Mouse (Mus musculus): ENCODE measurements around the gene Nat14. TPM values are rescaled to one million over a fixed set of nuclear protein-coding genes. Genes with fewer than 3 reads are reported as not detected.

Nat14 gene
- polyA plus RNA-seq, 1 experiment from 2014 or later: 8.0 TPM

GRCm38 (mm10) chr7:4915669-4916416 lies 6.0 kb upstream of the Nat14 start:
- peak; percentile 40 for ATAC-seq (ENCODE audit: low FRiP score)
- Histone ChIP-seq H3K36me3 (ENCODE audit: control insufficient read depth, insufficient read depth, low read length) (peaks cover 10% of the 10 kb centered on the region), H3K9ac (ENCODE audit: low read length) (peak overlapping the region; percentile 96), H3K27me3 (ENCODE audit: control insufficient read depth, insufficient read depth, low read length) (no peaks in the 10 kb centered on the region; the same call in 1 of the 2 replicates), H3K27ac (ENCODE audit: low read depth, low read length) (peak overlapping the region; percentile 94), H3K4me3 (ENCODE audit: low read depth, low read length) (peak overlapping the region; percentile 79), H3K4me1 (ENCODE audit: control insufficient read depth, insufficient read depth, low read length) (peaks cover 19% of the 10 kb centered on the region), H3K4me2 (peak overlapping the region; percentile 67), H3K9me3 (ENCODE audit: control insufficient read depth, low read length) (no peaks in the 10 kb centered on the region)
- peak; percentile 90 for DNase-seq (ENCODE audit: low spot score, missing footprints)
- WGBS: 26% methylated on average over 14 of the region's 14 CpGs

GRCm38 (mm10) chr7:4917494-4917893 lies 4.3 kb upstream of the Nat14 start:
- ATAC-seq (ENCODE audit: low FRiP score): no peak
- no peak overlapping the region for H3K4me3 ChIP-seq (ENCODE audit: low read depth, low read length)
- peaks cover 10% of the 10 kb centered on the region for H3K36me3 ChIP-seq (ENCODE audit: control insufficient read depth, insufficient read depth, low read length)
- H3K4me1 ChIP-seq (ENCODE audit: control insufficient read depth, insufficient read depth, low read length): peaks cover 30% of the 10 kb centered on the region
- no peak overlapping the region for H3K9ac ChIP-seq (ENCODE audit: low read length)
- H3K27ac ChIP-seq (ENCODE audit: low read depth, low read length): no peak overlapping the region
- WGBS: 89% methylated on average over 2 of the region's 2 CpGs
- no peak for DNase-seq (ENCODE audit: low spot score, missing footprints)
- H3K9me3 ChIP-seq (ENCODE audit: control insufficient read depth, low read length): no peaks in the 10 kb centered on the region
- no peak overlapping the region for H3K4me2 ChIP-seq
- H3K27me3 ChIP-seq (ENCODE audit: control insufficient read depth, insufficient read depth, low read length): no peaks in the 10 kb centered on the region; the same call in 1 of the 2 replicates

- WGBS: 94% methylated on average over 15 of the region's 15 CpGs
- ATAC-seq (ENCODE audit: low FRiP score) (no peak), DNase-seq (ENCODE audit: low spot score, missing footprints) (no peak)
- Histone ChIP-seq H3K27ac (ENCODE audit: low read depth, low read length) (no peak overlapping the region), H3K4me2 (no peak overlapping the region), H3K36me3 (ENCODE audit: control insufficient read depth, insufficient read depth, low read length) (peaks cover 10% of the 10 kb centered on the region), H3K9ac (ENCODE audit: low read length) (no peak overlapping the region), H3K4me1 (ENCODE audit: control insufficient read depth, insufficient read depth, low read length) (peaks cover 41% of the 10 kb centered on the region), H3K9me3 (ENCODE audit: control insufficient read depth, low read length) (no peaks in the 10 kb centered on the region), H3K4me3 (ENCODE audit: low read depth, low read length) (no peak overlapping the region), H3K27me3 (ENCODE audit: control insufficient read depth, insufficient read depth, low read length) (no peaks in the 10 kb centered on the region; the same call in 1 of the 2 replicates)
Observed at GRCm38 (mm10) chr7:4918681-4919080, 3.1 kb upstream of the Nat14 start.

- Histone ChIP-seq H3K9ac (ENCODE audit: low read length) (no peak overlapping the region), H3K27me3 (ENCODE audit: control insufficient read depth, insufficient read depth, low read length) (no peaks in the 10 kb centered on the region; the same call in 1 of the 2 replicates), H3K4me3 (ENCODE audit: low read depth, low read length) (no peak overlapping the region), H3K4me2 (no peak overlapping the region), H3K27ac (ENCODE audit: low read depth, low read length) (no peak overlapping the region), H3K9me3 (ENCODE audit: control insufficient read depth, low read length) (no peaks in the 10 kb centered on the region), H3K36me3 (ENCODE audit: control insufficient read depth, insufficient read depth, low read length) (peaks cover 10% of the 10 kb centered on the region), H3K4me1 (ENCODE audit: control insufficient read depth, insufficient read depth, low read length) (peaks cover 45% of the 10 kb centered on the region)
- ATAC-seq (ENCODE audit: low FRiP score): no peak
- WGBS: 92% methylated on average over 20 of the region's 21 CpGs
- no peak for DNase-seq (ENCODE audit: low spot score, missing footprints)
Observed at GRCm38 (mm10) chr7:4919096-4919495, 2.7 kb upstream of the Nat14 start.

- ATAC-seq (ENCODE audit: low FRiP score): no peak
- peaks cover 50% of the 10 kb centered on the region for H3K4me1 ChIP-seq (ENCODE audit: control insufficient read depth, insufficient read depth, low read length)
- H3K4me3 ChIP-seq (ENCODE audit: low read depth, low read length): no peak overlapping the region
- 88% methylated on average over 21 of the region's 21 CpGs for WGBS
- peaks cover 10% of the 10 kb centered on the region for H3K36me3 ChIP-seq (ENCODE audit: control insufficient read depth, insufficient read depth, low read length)
- H3K27ac ChIP-seq (ENCODE audit: low read depth, low read length): no peak overlapping the region
- no peak overlapping the region for H3K4me2 ChIP-seq
- no peak overlapping the region for H3K9ac ChIP-seq (ENCODE audit: low read length)
- H3K27me3 ChIP-seq (ENCODE audit: control insufficient read depth, insufficient read depth, low read length): no peaks in the 10 kb centered on the region; the same call in 1 of the 2 replicates
- DNase-seq (ENCODE audit: low spot score, missing footprints): no peak
- no peaks in the 10 kb centered on the region for H3K9me3 ChIP-seq (ENCODE audit: control insufficient read depth, low read length)
Observed at GRCm38 (mm10) chr7:4919971-4920370, 1.9 kb upstream of the Nat14 start.

GRCm38 (mm10) chr7:4920496-4920895 lies 1.3 kb upstream of the Nat14 start:
- no peaks in the 10 kb centered on the region for H3K9me3 ChIP-seq (ENCODE audit: control insufficient read depth, low read length)
- H3K36me3 ChIP-seq (ENCODE audit: control insufficient read depth, insufficient read depth, low read length): peaks cover 10% of the 10 kb centered on the region
- peaks cover 56% of the 10 kb centered on the region for H3K4me1 ChIP-seq (ENCODE audit: control insufficient read depth, insufficient read depth, low read length)
- WGBS: 88% methylated on average over 19 of the region's 19 CpGs
- H3K27ac ChIP-seq (ENCODE audit: low read depth, low read length): peak overlapping the region; percentile 98; the same call in 1 of the 2 replicates
- H3K4me2 ChIP-seq: no peak overlapping the region
- DNase-seq (ENCODE audit: low spot score, missing footprints): no peak
- H3K27me3 ChIP-seq (ENCODE audit: control insufficient read depth, insufficient read depth, low read length): no peaks in the 10 kb centered on the region; the same call in 1 of the 2 replicates
- peak overlapping the region; percentile 16; the same call in 1 of the 2 replicates for H3K9ac ChIP-seq (ENCODE audit: low read length)
- no peak overlapping the region for H3K4me3 ChIP-seq (ENCODE audit: low read depth, low read length)
- ATAC-seq (ENCODE audit: low FRiP score): no peak

GRCm38 (mm10) chr7:4920976-4921823 lies 628 bp upstream of the Nat14 start:
- no peak overlapping the region for H3K4me3 ChIP-seq (ENCODE audit: low read depth, low read length)
- H3K4me1 ChIP-seq (ENCODE audit: control insufficient read depth, insufficient read depth, low read length): peaks cover 59% of the 10 kb centered on the region
- peak overlapping the region; percentile 93; the same call in 1 of the 2 replicates for H3K4me2 ChIP-seq
- no peak for ATAC-seq (ENCODE audit: low FRiP score)
- peak overlapping the region; percentile 98 for H3K27ac ChIP-seq (ENCODE audit: low read depth, low read length)
- DNase-seq (ENCODE audit: low spot score, missing footprints): no peak
- no peaks in the 10 kb centered on the region; the same call in 1 of the 2 replicates for H3K27me3 ChIP-seq (ENCODE audit: control insufficient read depth, insufficient read depth, low read length)
- 55% methylated on average over 23 of the region's 23 CpGs for WGBS
- H3K9me3 ChIP-seq (ENCODE audit: control insufficient read depth, low read length): no peaks in the 10 kb centered on the region
- peak overlapping the region; percentile 31; the same call in 1 of the 2 replicates for H3K9ac ChIP-seq (ENCODE audit: low read length)
- peaks cover 10% of the 10 kb centered on the region for H3K36me3 ChIP-seq (ENCODE audit: control insufficient read depth, insufficient read depth, low read length)

GRCm38 (mm10) chr7:4922508-4922907 lies 680 bp downstream of the Nat14 start:
- H3K36me3 ChIP-seq (ENCODE audit: control insufficient read depth, insufficient read depth, low read length): peaks cover 10% of the 10 kb centered on the region
- ATAC-seq (ENCODE audit: low FRiP score): peak; percentile 83
- peak overlapping the region; percentile 93 for H3K4me2 ChIP-seq
- H3K4me3 ChIP-seq (ENCODE audit: low read depth, low read length): peak overlapping the region; percentile 35
- H3K27ac ChIP-seq (ENCODE audit: low read depth, low read length): peak overlapping the region; percentile 98
- 0% methylated on average over 14 of the region's 14 CpGs for WGBS
- no peaks in the 10 kb centered on the region; the same call in 1 of the 2 replicates for H3K27me3 ChIP-seq (ENCODE audit: control insufficient read depth, insufficient read depth, low read length)
- H3K9me3 ChIP-seq (ENCODE audit: control insufficient read depth, low read length): no peaks in the 10 kb centered on the region
- H3K4me1 ChIP-seq (ENCODE audit: control insufficient read depth, insufficient read depth, low read length): peaks cover 62% of the 10 kb centered on the region
- DNase-seq (ENCODE audit: low spot score, missing footprints): peak; percentile 99
- H3K9ac ChIP-seq (ENCODE audit: low read length): peak overlapping the region; percentile 74
